10 mouse cellular contexts compared by ENCODE assay signal in the genomic region with DNA sequence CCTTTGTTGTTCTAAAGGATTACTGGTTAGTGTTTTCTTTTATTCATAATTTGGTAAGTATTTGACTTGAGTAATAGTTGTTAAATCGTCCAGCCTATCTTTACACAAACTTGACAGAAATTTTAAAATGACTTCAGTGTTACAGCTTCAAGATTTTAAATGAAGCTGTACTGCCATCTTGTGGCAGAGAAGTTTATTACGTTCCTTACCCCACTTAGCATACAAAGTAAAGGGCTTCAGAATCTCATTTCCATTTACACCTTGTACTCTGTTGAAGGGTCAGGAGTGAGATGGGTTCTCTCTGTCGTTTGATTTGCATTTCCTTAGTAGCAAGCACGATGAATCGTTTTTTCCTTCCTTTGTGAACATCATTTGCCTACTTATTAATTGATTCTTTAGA. TPM values are rescaled to one million over a fixed set of nuclear protein-coding genes. Genes with fewer than 3 reads are reported as not detected.
A peak's percentile ranks its signal among the peaks of the same experiment; 100 is the strongest.
DNase-seq lines count a peak whose midpoint lies in the region; ATAC-seq and TF ChIP-seq lines count a peak whose summit lies in the region.
"Had no signal": no experiment of that assay in that cellular context is flagged by ENCODE, and none has a peak within 500 bp of the region (broad histone marks: within the 10 kb centered on the region; RNA-seq: fewer than 3 reads in every experiment).

No protein-coding gene starts in this region.

- H3K36me3 ChIP-seq in forebrain, embryonic 13.5 days (ENCODE audit: poor library complexity, severe bottlenecking) = no peaks in the 10 kb centered on the region
- no peaks in the 10 kb centered on the region for H3K36me3 ChIP-seq in forebrain, embryonic 10.5 days (replicated peaks)
- no peaks in the 10 kb centered on the region for H3K36me3 ChIP-seq in midbrain, embryonic 12.5 days
- H3K36me3 ChIP-seq in midbrain, embryonic 10.5 days = no peaks in the 10 kb centered on the region
- H3K36me3 ChIP-seq in midbrain, postnatal 0 days (ENCODE audit: insufficient read depth, low read length) = no peaks in the 10 kb centered on the region

- no peaks in the 10 kb centered on the region for H3K4me1 ChIP-seq in forebrain, embryonic 13.5 days
- no peaks in the 10 kb centered on the region for H3K4me1 ChIP-seq in forebrain, embryonic 10.5 days
- H3K4me1 ChIP-seq in midbrain, embryonic 12.5 days = no peaks in the 10 kb centered on the region
- no peaks in the 10 kb centered on the region for H3K4me1 ChIP-seq in midbrain, embryonic 10.5 days
- H3K4me1 ChIP-seq in midbrain, postnatal 0 days (ENCODE audit: insufficient read depth, low read length) = no peaks in the 10 kb centered on the region

- no peak overlapping the region for H3K27ac ChIP-seq in forebrain, embryonic 13.5 days
- no peak overlapping the region for H3K27ac ChIP-seq in forebrain, embryonic 10.5 days
- no peak overlapping the region for H3K27ac ChIP-seq in midbrain, embryonic 12.5 days (replicated peaks)
- H3K27ac ChIP-seq in midbrain, embryonic 10.5 days (replicated peaks) = no peak overlapping the region
- H3K27ac ChIP-seq in midbrain, postnatal 0 days (ENCODE audit: low read depth, low read length) = no peak overlapping the region

- H3K9me3 ChIP-seq in forebrain, embryonic 13.5 days (replicated peaks) = no peaks in the 10 kb centered on the region
- H3K9me3 ChIP-seq in forebrain, embryonic 10.5 days = no peaks in the 10 kb centered on the region
- no peaks in the 10 kb centered on the region for H3K9me3 ChIP-seq in midbrain, embryonic 12.5 days
- no peaks in the 10 kb centered on the region for H3K9me3 ChIP-seq in midbrain, embryonic 10.5 days (replicated peaks)
- H3K9me3 ChIP-seq in midbrain, postnatal 0 days (ENCODE audit: low read length) = no peaks in the 10 kb centered on the region

- H3K4me3 ChIP-seq in forebrain, embryonic 13.5 days = no peak overlapping the region
- no peak overlapping the region for H3K4me3 ChIP-seq in forebrain, embryonic 10.5 days
- H3K4me3 ChIP-seq in midbrain, embryonic 12.5 days = no peak overlapping the region
- no peak overlapping the region for H3K4me3 ChIP-seq in midbrain, embryonic 10.5 days
- H3K4me3 ChIP-seq in midbrain, postnatal 0 days (ENCODE audit: low read depth, low read length) = no peak overlapping the region

- H3K4me2 ChIP-seq in forebrain, embryonic 13.5 days = no peak overlapping the region
- no peak overlapping the region for H3K4me2 ChIP-seq in midbrain, embryonic 12.5 days (replicated peaks)
- H3K4me2 ChIP-seq in midbrain, postnatal 0 days (ENCODE audit: low read depth, low read length, poor library complexity, severe bottlenecking) = no peak overlapping the region

- WGBS in forebrain, embryonic 13.5 days = 6% methylated on average over 5 of the region's 5 CpGs
- 8% methylated on average over 5 of the region's 5 CpGs for WGBS in forebrain, embryonic 10.5 days
- 5% methylated on average over 5 of the region's 5 CpGs for WGBS in midbrain, embryonic 12.5 days
- 5% methylated on average over 5 of the region's 5 CpGs for WGBS in midbrain, embryonic 10.5 days
- 5% methylated on average over 5 of the region's 5 CpGs for WGBS in midbrain, postnatal 0 days

- DNase-seq in forebrain, embryonic 10.5 days (ENCODE audit: extremely low spot score, low spot score) = no peak
- no peak for DNase-seq in midbrain, embryonic 10.5 days (ENCODE audit: low spot score)
- DNase-seq in brain, embryonic 18.5 days (ENCODE audit: low read depth, low spot score) = peak; percentile 8
- peak; percentile 64 for DNase-seq in hindlimb bud, embryonic 11.5 days (ENCODE audit: extremely low spot score, low read depth, low spot score)
- peak; percentile 74 for DNase-seq in midbrain, postnatal 0 days (ENCODE audit: low spot score)
- no peak for DNase-seq in urinary bladder, postnatal 25 days (ENCODE audit: low spot score)

- H3K27me3 ChIP-seq in forebrain, embryonic 13.5 days = no peaks in the 10 kb centered on the region
- no peaks in the 10 kb centered on the region for H3K27me3 ChIP-seq in forebrain, embryonic 10.5 days (ENCODE audit: poor library complexity, severe bottlenecking)
- H3K27me3 ChIP-seq in midbrain, embryonic 12.5 days = no peaks in the 10 kb centered on the region
- H3K27me3 ChIP-seq in midbrain, embryonic 10.5 days (ENCODE audit: low read depth, poor library complexity, severe bottlenecking) = no peaks in the 10 kb centered on the region
- H3K27me3 ChIP-seq in midbrain, postnatal 0 days (ENCODE audit: insufficient read depth, low read length) = no peaks in the 10 kb centered on the region

- H3K9ac ChIP-seq in forebrain, embryonic 13.5 days = no peak overlapping the region
- no peak overlapping the region for H3K9ac ChIP-seq in midbrain, embryonic 12.5 days (replicated peaks)
- H3K9ac ChIP-seq in midbrain, postnatal 0 days (replicated peaks; ENCODE audit: low read length, poor library complexity, severe bottlenecking) = no peak overlapping the region

- TF ChIP-seq CTCF in midbrain, postnatal 0 days (IDR thresholded peaks at IDR 0.05) = peak; percentile 83

- 0 out of 2 replicates have a peak, but pooled peaks have one; percentile 53 for ATAC-seq in forebrain, embryonic 13.5 days
- peak; percentile 65 for ATAC-seq in midbrain, embryonic 12.5 days (ENCODE audit: low FRiP score, low read depth)
- ATAC-seq in midbrain, postnatal 0 days (ENCODE audit: low FRiP score) = peak; percentile 78

RNA-seq across cellular contexts. Expression of a gene that starts 14.9 kb away (rescaled TPM):
- polyA plus RNA-seq in forebrain, embryonic 13.5 days (2015; fragmentation: Nextera tagmentation; extraction: Ambion mirVana) = not detected in 2 replicates
- polyA plus RNA-seq in forebrain, embryonic 10.5 days (2016; fragmentation: Nextera tagmentation; extraction: Ambion mirVana) = not detected in 2 replicates
- not detected in 2 replicates for polyA plus RNA-seq in midbrain, embryonic 12.5 days (2016; fragmentation: Nextera tagmentation; extraction: Ambion mirVana)
- polyA plus RNA-seq in midbrain, embryonic 10.5 days (2016; fragmentation: Nextera tagmentation; extraction: Ambion mirVana) = not detected in 2 replicates
- not detected in 2 replicates for total RNA-seq in midbrain, postnatal 0 days (2014; rRNA removed)
- not detected in 2 replicates for polyA plus RNA-seq in midbrain, postnatal 0 days (2015; fragmentation: Nextera tagmentation; extraction: Ambion mirVana)
- total RNA-seq: adrenal gland, adult 18-20 months had no signal

RNA-seq across cellular contexts. Expression of a gene that starts 24.9 kb away (rescaled TPM):
- polyA plus RNA-seq in forebrain, embryonic 13.5 days (2015; fragmentation: Nextera tagmentation; extraction: Ambion mirVana) = not detected in 2 replicates
- not detected in 2 replicates for polyA plus RNA-seq in forebrain, embryonic 10.5 days (2016; fragmentation: Nextera tagmentation; extraction: Ambion mirVana)
- polyA plus RNA-seq in midbrain, embryonic 12.5 days (2016; fragmentation: Nextera tagmentation; extraction: Ambion mirVana) = not detected in 2 replicates
- not detected in 2 replicates for polyA plus RNA-seq in midbrain, embryonic 10.5 days (2016; fragmentation: Nextera tagmentation; extraction: Ambion mirVana)
- total RNA-seq in midbrain, postnatal 0 days (2014; rRNA removed) = not detected in 2 replicates
- polyA plus RNA-seq in midbrain, postnatal 0 days (2015; fragmentation: Nextera tagmentation; extraction: Ambion mirVana) = not detected in 2 replicates
- total RNA-seq: adrenal gland, adult 18-20 months had no signal
- polyA plus RNA-seq: large intestine, adult 2 months had no signal

RNA-seq across cellular contexts. Expression of a gene that starts 40.0 kb away (rescaled TPM):
- not detected in 2 replicates for polyA plus RNA-seq in forebrain, embryonic 13.5 days (2015; fragmentation: Nextera tagmentation; extraction: Ambion mirVana)
- not detected in 2 replicates for polyA plus RNA-seq in forebrain, embryonic 10.5 days (2016; fragmentation: Nextera tagmentation; extraction: Ambion mirVana)
- not detected in 2 replicates for polyA plus RNA-seq in midbrain, embryonic 12.5 days (2016; fragmentation: Nextera tagmentation; extraction: Ambion mirVana)
- not detected in 2 replicates for polyA plus RNA-seq in midbrain, embryonic 10.5 days (2016; fragmentation: Nextera tagmentation; extraction: Ambion mirVana)
- total RNA-seq in midbrain, postnatal 0 days (2014; rRNA removed) = not detected in 2 replicates
- not detected in 2 replicates for polyA plus RNA-seq in midbrain, postnatal 0 days (2015; fragmentation: Nextera tagmentation; extraction: Ambion mirVana)
- total RNA-seq: adrenal gland, adult 18-20 months had no signal
- polyA plus RNA-seq: large intestine, adult 2 months had no signal

RNA-seq across cellular contexts. Expression of a gene that starts 47.2 kb away (rescaled TPM):
- not detected in 2 replicates for polyA plus RNA-seq in forebrain, embryonic 13.5 days (2015; fragmentation: Nextera tagmentation; extraction: Ambion mirVana)
- polyA plus RNA-seq in forebrain, embryonic 10.5 days (2016; fragmentation: Nextera tagmentation; extraction: Ambion mirVana) = not detected in 2 replicates
- not detected in 2 replicates for polyA plus RNA-seq in midbrain, embryonic 12.5 days (2016; fragmentation: Nextera tagmentation; extraction: Ambion mirVana)
- not detected in 2 replicates for polyA plus RNA-seq in midbrain, embryonic 10.5 days (2016; fragmentation: Nextera tagmentation; extraction: Ambion mirVana)
- total RNA-seq in midbrain, postnatal 0 days (2014; rRNA removed) = not detected in 2 replicates
- polyA plus RNA-seq in midbrain, postnatal 0 days (2015; fragmentation: Nextera tagmentation; extraction: Ambion mirVana) = not detected in 2 replicates
- total RNA-seq: adrenal gland, adult 18-20 months had no signal
- polyA plus RNA-seq: large intestine, adult 2 months had no signal

Comparison
In these comparisons a context has a peak if more than half of its experiments do, and no peak if none do; other contexts are left out.
1. DNase-seq: peak in brain, embryonic 18.5 days (single experiment), hindlimb bud, embryonic 11.5 days (single experiment) and midbrain, postnatal 0 days (single experiment); none in forebrain, embryonic 10.5 days (single experiment), midbrain, embryonic 10.5 days (single experiment) and urinary bladder, postnatal 25 days (single experiment).
2. Peak in every context shown above with its lines, with median percentiles within 50 percentile points of each other: ATAC-seq.